Mouse (Mus musculus) thymus, adult 2 months (tissue): Measurements from ENCODE around the gene Dlx4. TPM values are rescaled to one million over a fixed set of nuclear protein-coding genes. Genes with fewer than 3 reads are reported as not detected.
A peak's percentile ranks its signal among the peaks of the same experiment; 100 is the strongest.

Experiments used
- DNase-seq: peaks from one replicate; pipeline ENCODE4 v3.0.0; 2021
- H3K27ac ChIP-seq: fragments of 200-500 bp; 2 replicates; pipeline ENCODE4 v1.5.1; 2012; ENCODE audit warnings: low read length, control low read depth; ENCODE audit not compliant: control insufficient read depth, insufficient read depth
- H3K27me3 ChIP-seq: fragments of 200-500 bp; 2 replicates; pipeline ENCODE4 v1.6.1; 2012; ENCODE audit warnings: mild to moderate bottlenecking, low read length, moderate library complexity, mixed read lengths; ENCODE audit not compliant: control insufficient read depth, insufficient read depth
- H3K36me3 ChIP-seq: fragments of 200-500 bp; 2 replicates; pipeline ENCODE4 v1.6.1; 2012; ENCODE audit warnings: mild to moderate bottlenecking, low read length, moderate library complexity; ENCODE audit not compliant: control insufficient read depth, insufficient read depth
- H3K4me1 ChIP-seq: fragments of 200-500 bp; replicated peaks from 2 replicates; pipeline ENCODE4 v1.6.1; 2012; ENCODE audit warnings: low read length; ENCODE audit not compliant: control insufficient read depth, insufficient read depth
- H3K4me3 ChIP-seq: fragments of 200-500 bp; 2 replicates; pipeline ENCODE4 v1.5.1; 2012; ENCODE audit warnings: mild to moderate bottlenecking, low read length, control low read depth, moderate library complexity; ENCODE audit not compliant: control insufficient read depth, insufficient read depth
- CTCF ChIP-seq: fragments of 200-500 bp; IDR thresholded peaks from 2 replicates; pipeline ENCODE4 v1.5.1; 2012; ENCODE audit warnings: mild to moderate bottlenecking, control low read depth, low read length, moderate library complexity, borderline replicate concordance; ENCODE audit not compliant: control insufficient read depth, poor library complexity, insufficient read depth; ENCODE audit errors: extremely low read depth
- POLR2A ChIP-seq: fragments of 200-500 bp; IDR thresholded peaks from 2 replicates; pipeline ENCODE4 v1.6.1; 2012; ENCODE audit warnings: mild to moderate bottlenecking, low read length, control low read depth, moderate library complexity; ENCODE audit not compliant: control insufficient read depth, poor library complexity, insufficient read depth; ENCODE audit errors: extremely low read depth
- WGBS: fragments of 180-500 bp; shearing (Covaris S2); methylation state at CpG from one replicate; pipeline ENCODE4 v1.1.7; 2018; 5-methylcytosine and 5-hydroxymethylcytosine counted together
- polyA plus RNA-seq: library from polyadenylated mRNA; depleted of rRNA; stranded (reverse); fragments of >200 nt; gene quantifications from 2 replicates; pipeline ENCODE4 v1.2.3, GENCODE M21; 2012; rRNA removed

Dlx4 gene
- 0.23 and 0.34 TPM in 2 replicates for polyA plus RNA-seq

- H3K27ac ChIP-seq = no peak within 1 kb of the TSS
- peak within 1 kb of the TSS; percentile 55 for H3K4me3 ChIP-seq
- peak; percentile 59 for DNase-seq
- TF ChIP-seq CTCF = 0 out of 2 replicates have a peak, but pooled peaks have one; percentile 17
- no peak for TF ChIP-seq POLR2A
- 1% methylated on average over 44 of the region's 48 CpGs for WGBS
- peaks cover 52% of the 10 kb centered on the region for H3K27me3 ChIP-seq
- H3K36me3 ChIP-seq = no peaks in the 10 kb centered on the region
- H3K4me1 ChIP-seq = peaks cover 16% of the 10 kb centered on the region
Observed at GRCm38 (mm10) chr11:95145851-95146403, at the start of gene Dlx4. Gene Dlx4, minus strand, starts transcription at chr11:95146263.

GRCm38 (mm10) chr11:95189863-95190262 lies 43.8 kb upstream of the Dlx4 start:
- no peaks in the 10 kb centered on the region for H3K36me3 ChIP-seq
- no peak overlapping the region for H3K27ac ChIP-seq
- TF ChIP-seq POLR2A (no peak), CTCF (no peak)
- WGBS = 67% methylated on average over 11 of the region's 11 CpGs
- no peak for DNase-seq
- H3K27me3 ChIP-seq = no peaks in the 10 kb centered on the region
- no peak overlapping the region for H3K4me3 ChIP-seq
- peaks cover 11% of the 10 kb centered on the region for H3K4me1 ChIP-seq

- 88% methylated on average over 7 of the region's 7 CpGs for WGBS
- H3K36me3 ChIP-seq = no peaks in the 10 kb centered on the region
- TF ChIP-seq POLR2A = no peak
- no peak for TF ChIP-seq CTCF
- H3K27me3 ChIP-seq = no peaks in the 10 kb centered on the region
- H3K4me1 ChIP-seq = peaks cover 26% of the 10 kb centered on the region
- no peak overlapping the region for H3K27ac ChIP-seq
- no peak for DNase-seq
- no peak overlapping the region for H3K4me3 ChIP-seq
Observed at GRCm38 (mm10) chr11:95186826-95187225, 40.8 kb upstream of the Dlx4 start.

- no peak for DNase-seq
- TF ChIP-seq CTCF = no peak
- no peak for TF ChIP-seq POLR2A
Observed at GRCm38 (mm10) chr11:95185700-95186099, 39.6 kb upstream of the Dlx4 start.

GRCm38 (mm10) chr11:95184561-95184960 lies 38.5 kb upstream of the Dlx4 start:
- H3K27ac ChIP-seq = peak overlapping the region; percentile 89
- H3K4me3 ChIP-seq = no peak overlapping the region
- peaks cover 26% of the 10 kb centered on the region for H3K4me1 ChIP-seq
- WGBS = 45% methylated on average over 5 of the region's 5 CpGs
- no peak for TF ChIP-seq CTCF
- no peak for TF ChIP-seq POLR2A
- no peaks in the 10 kb centered on the region for H3K27me3 ChIP-seq
- no peaks in the 10 kb centered on the region for H3K36me3 ChIP-seq
- peak; percentile 53 for DNase-seq

More at GRCm38 (mm10) chr11:95185700-95186099, 39.6 kb upstream of the Dlx4 start:
- Histone ChIP-seq H3K4me3 (no peak overlapping the region), H3K4me1 (peaks cover 26% of the 10 kb centered on the region), H3K27ac (no peak overlapping the region), H3K36me3 (no peaks in the 10 kb centered on the region), H3K27me3 (no peaks in the 10 kb centered on the region)
- WGBS = 68% methylated on average over 11 of the region's 11 CpGs

GRCm38 (mm10) chr11:95179311-95179710 lies 33.2 kb upstream of the Dlx4 start:
- TF ChIP-seq POLR2A (no peak), CTCF (no peak)
- no peak overlapping the region for H3K27ac ChIP-seq
- 69% methylated on average over 12 of the region's 12 CpGs for WGBS

More at GRCm38 (mm10) chr11:95179311-95179710, 33.2 kb upstream of the Dlx4 start:
- no peaks in the 10 kb centered on the region for H3K27me3 ChIP-seq
- no peak for DNase-seq
- peaks cover 11% of the 10 kb centered on the region for H3K4me1 ChIP-seq
- H3K4me3 ChIP-seq = no peak overlapping the region
- no peaks in the 10 kb centered on the region for H3K36me3 ChIP-seq
